Mouse (Mus musculus) brain, embryonic 18.5 days (tissue): ENCODE measurements at regions not wholly inside any gene's neighbourhood (a gene's known extent, or its start where the extent isn't known, plus 50 kb on each side); places are given as distances from the start of the nearest gene placed in this dataset.

Source experiments
- DNase-seq: peaks from one replicate; pipeline ENCODE4 v3.0.0-alpha.2; 2012; ENCODE audit warnings: low read depth, low spot score

- DNase-seq, result no peak
These were observed 832.8 kb downstream of the Ryr2 start for GRCm38 (mm10) chr13:11273896-11274295.

GRCm38 (mm10) chr13:11268673-11269340, 837.9 kb downstream of the Ryr2 start:
- peak; percentile 64 for DNase-seq

GRCm38 (mm10) chr13:11247541-11247940, 859.2 kb downstream of the Ryr2 start:
- no peak for DNase-seq

- no peak for DNase-seq
These were observed 856.2 kb upstream of the Chrm3 start for GRCm38 (mm10) chr13:11216671-11217330.

- no peak for DNase-seq
These were observed 849.5 kb upstream of the Chrm3 start for GRCm38 (mm10) chr13:11210109-11210508.

GRCm38 (mm10) chr13:11205216-11205786, 844.7 kb upstream of the Chrm3 start:
- no peak for DNase-seq

- DNase-seq, result no peak
These were observed 841.3 kb upstream of the Chrm3 start for GRCm38 (mm10) chr13:11201978-11202377.

GRCm38 (mm10) chr13:11192471-11192870, 831.8 kb upstream of the Chrm3 start:
- no peak for DNase-seq

GRCm38 (mm10) chr13:11181191-11181590, 820.5 kb upstream of the Chrm3 start:
- no peak for DNase-seq

- no peak for DNase-seq
These were observed 819.7 kb upstream of the Chrm3 start for GRCm38 (mm10) chr13:11180356-11180755.

- DNase-seq, result no peak
These were observed 817.9 kb upstream of the Chrm3 start for GRCm38 (mm10) chr13:11178586-11178985.

- no peak for DNase-seq
These were observed 817.2 kb upstream of the Chrm3 start for GRCm38 (mm10) chr13:11177642-11178420.

GRCm38 (mm10) chr13:11167115-11167514, 806.5 kb upstream of the Chrm3 start:
- DNase-seq, result no peak

GRCm38 (mm10) chr13:11164130-11164529, 803.5 kb upstream of the Chrm3 start:
- no peak for DNase-seq

GRCm38 (mm10) chr13:11147268-11147667, 786.6 kb upstream of the Chrm3 start:
- DNase-seq, result no peak

GRCm38 (mm10) chr13:11107693-11108092, 747.0 kb upstream of the Chrm3 start:
- no peak for DNase-seq

GRCm38 (mm10) chr13:11106426-11106825, 745.8 kb upstream of the Chrm3 start:
- DNase-seq, result no peak

- DNase-seq, result no peak
These were observed 744.9 kb upstream of the Chrm3 start for GRCm38 (mm10) chr13:11105571-11105970.

GRCm38 (mm10) chr13:11099586-11099950, 738.9 kb upstream of the Chrm3 start:
- no peak for DNase-seq

GRCm38 (mm10) chr13:11098899-11099585, 738.4 kb upstream of the Chrm3 start:
- no peak for DNase-seq

- no peak for DNase-seq
These were observed 732.3 kb upstream of the Chrm3 start for GRCm38 (mm10) chr13:11092911-11093310.
